Mouse (Mus musculus): ENCODE results near the gene Stam2.

The Stam2 gene

DNA sequence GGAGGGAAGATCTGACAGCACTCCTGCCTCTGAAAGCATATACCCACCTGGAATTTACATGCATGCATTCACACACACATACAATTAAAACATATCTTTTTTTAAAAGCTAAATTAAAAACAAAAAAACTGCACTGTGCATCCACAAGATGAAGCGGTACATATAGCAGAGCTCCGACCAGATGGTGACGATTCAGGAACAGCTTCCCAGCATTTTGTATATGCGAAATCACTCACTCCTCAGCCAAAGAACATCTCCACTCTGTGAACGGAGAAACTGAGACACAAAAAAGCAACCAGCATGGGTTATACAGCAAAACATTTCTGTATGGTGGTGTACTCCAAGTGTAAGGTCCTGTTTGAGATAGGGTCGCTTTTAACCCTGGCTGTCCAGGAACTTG lies 11.2 kb downstream of the Stam2 start:
- DNase-seq (ENCODE audit: low read depth, low spot score) = no peak

GRCm38 (mm10) chr2:52720231-52721025 lies 21.7 kb downstream of the Stam2 start:
- DNase-seq (ENCODE audit: low read depth, low spot score) = no peak

- DNase-seq (ENCODE audit: low read depth, low spot score) = no peak
These were observed 25.0 kb downstream of the Stam2 start for GRCm38 (mm10) chr2:52717076-52717475.

- DNase-seq (ENCODE audit: low read depth, low spot score) = no peak
These were observed 26.5 kb downstream of the Stam2 start for GRCm38 (mm10) chr2:52715538-52715937.

DNA sequence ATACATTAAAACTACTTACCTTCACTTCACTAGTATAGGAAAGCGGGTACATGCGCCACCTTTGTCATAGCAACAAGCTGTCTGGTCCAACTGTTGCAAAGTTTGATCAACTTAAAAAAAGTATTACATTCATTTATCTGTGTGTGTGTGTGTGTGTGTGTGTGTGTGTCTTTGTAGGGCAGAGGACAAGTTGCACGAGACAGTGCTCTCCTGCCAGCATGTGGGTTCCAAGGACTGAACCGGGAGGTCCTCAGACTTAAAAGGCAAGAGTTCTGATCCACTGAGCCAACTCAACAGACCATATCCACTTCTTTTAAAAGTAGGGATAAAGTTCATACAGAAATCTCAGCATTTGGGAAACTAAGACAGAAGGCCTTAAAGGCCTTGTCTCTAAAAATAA lies 28.0 kb downstream of the Stam2 start:
- no peak for DNase-seq (ENCODE audit: low read depth, low spot score)

- no peak for DNase-seq (ENCODE audit: low read depth, low spot score)
These were observed 31.3 kb downstream of the Stam2 start for GRCm38 (mm10) chr2:52710804-52711203.

GRCm38 (mm10) chr2:52709417-52709816 lies 32.7 kb downstream of the Stam2 start:
- DNase-seq (ENCODE audit: low read depth, low spot score) = no peak

GRCm38 (mm10) chr2:52701368-52702036 lies 40.6 kb downstream of the Stam2 start:
- no peak for DNase-seq (ENCODE audit: low read depth, low spot score)

GRCm38 (mm10) chr2:52700352-52700751 lies 41.7 kb downstream of the Stam2 start:
- DNase-seq (ENCODE audit: low read depth, low spot score) = no peak

DNA sequence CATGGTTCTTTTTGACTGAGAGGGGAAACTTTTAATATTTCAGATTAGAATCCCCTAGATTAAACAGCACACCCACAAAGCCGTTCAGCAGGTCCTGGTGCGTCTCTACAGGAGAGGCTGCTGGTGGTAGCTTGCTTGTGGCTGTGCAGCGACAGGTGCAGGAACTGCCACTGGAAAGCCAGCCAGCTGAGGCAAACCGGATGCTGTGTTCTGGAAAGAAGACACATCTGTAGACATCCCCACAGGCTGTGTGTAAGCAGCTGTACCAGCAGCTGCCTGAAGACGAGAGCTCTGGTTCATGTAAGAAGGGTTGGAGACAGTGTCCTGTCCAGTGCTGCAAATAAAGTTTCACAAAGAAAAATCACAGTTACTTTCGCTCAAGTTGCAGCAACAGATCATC lies 47.5 kb downstream of the Stam2 start:
- no peak for DNase-seq (ENCODE audit: low read depth, low spot score)

DNA sequence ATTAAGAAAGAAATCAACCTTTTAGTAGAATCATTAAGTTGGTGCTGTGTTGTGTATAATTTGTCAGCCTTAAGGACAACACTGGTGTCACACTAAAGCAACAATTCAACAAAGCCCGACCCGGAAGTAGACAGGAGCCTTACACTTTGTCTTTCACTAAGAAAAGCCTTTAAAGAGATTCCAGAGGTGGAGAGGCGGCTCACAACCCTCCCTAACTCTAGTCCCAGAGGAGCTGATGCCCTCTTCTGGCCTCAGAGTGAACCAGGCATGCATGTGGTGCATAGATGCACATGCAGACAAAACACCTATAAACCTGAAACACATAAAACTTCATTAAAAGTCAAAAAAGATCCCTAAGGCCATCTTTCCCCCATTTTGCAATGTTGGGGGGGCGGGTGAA lies 50.3 kb downstream of the Stam2 start:
- DNase-seq (ENCODE audit: low read depth, low spot score) = no peak

GRCm38 (mm10) chr2:52686601-52687000 lies 55.5 kb downstream of the Stam2 start:
- no peak for DNase-seq (ENCODE audit: low read depth, low spot score)

GRCm38 (mm10) chr2:52677589-52677988 lies 64.5 kb downstream of the Stam2 start:
- DNase-seq (ENCODE audit: low read depth, low spot score) = no peak

- DNase-seq (ENCODE audit: low read depth, low spot score) = no peak
These were observed 65.2 kb downstream of the Stam2 start for GRCm38 (mm10) chr2:52676913-52677303.

- DNase-seq (ENCODE audit: low read depth, low spot score) = peak; percentile 24
These were observed 65.8 kb downstream of the Stam2 start, which contains the start of gene Cacnb4 for GRCm38 (mm10) chr2:52676023-52676912. Cacnb4 (minus strand) TSS chr2:52676831.

GRCm38 (mm10) chr2:52675278-52675987 lies 66.6 kb downstream of the Stam2 start:
- peak; percentile 38 for DNase-seq (ENCODE audit: low read depth, low spot score)

GRCm38 (mm10) chr2:52674886-52675277 lies 67.2 kb downstream of the Stam2 start:
- DNase-seq (ENCODE audit: low read depth, low spot score) = peak; percentile 30

DNA sequence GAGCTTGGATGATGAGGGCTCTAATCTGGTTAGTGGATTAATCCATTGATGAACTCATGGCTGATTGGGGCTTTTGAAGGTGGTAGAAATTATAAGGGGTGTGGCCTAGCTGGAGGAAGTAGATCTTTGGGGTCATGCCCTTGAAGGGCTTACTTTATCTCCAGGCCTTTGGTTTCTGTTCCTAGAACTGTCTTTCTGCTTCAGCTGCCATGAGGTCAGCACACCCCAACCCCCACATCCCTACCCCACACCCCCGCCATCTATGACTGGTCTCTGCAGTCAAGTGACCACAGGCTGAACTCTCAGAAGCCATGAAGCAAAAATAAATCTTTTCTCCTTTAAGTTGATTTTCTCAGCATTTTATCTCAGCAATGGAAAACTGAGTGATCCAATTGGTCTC lies 68.9 kb downstream of the Stam2 start:
- DNase-seq (ENCODE audit: low read depth, low spot score) = no peak

DNA sequence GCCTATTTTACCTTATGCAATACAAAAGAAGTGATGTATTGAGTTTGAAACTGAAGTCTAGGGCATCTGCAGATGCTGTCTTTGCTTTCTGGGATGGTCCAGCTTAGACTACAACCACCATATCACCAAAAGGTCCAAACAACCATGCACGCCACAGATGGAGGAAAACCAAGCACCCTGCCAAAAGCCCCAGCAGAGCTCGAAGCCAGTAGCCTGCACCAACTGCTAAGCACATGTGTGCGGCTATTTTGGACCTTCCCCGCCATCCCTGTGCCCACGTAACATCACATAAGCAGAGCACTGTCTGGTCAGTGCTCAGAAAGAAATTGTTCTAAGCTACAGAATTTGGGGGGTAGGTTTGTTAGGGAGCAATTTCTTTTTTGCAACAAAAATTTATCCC lies 71.3 kb downstream of the Stam2 start:
- DNase-seq (ENCODE audit: low read depth, low spot score) = no peak

DNA sequence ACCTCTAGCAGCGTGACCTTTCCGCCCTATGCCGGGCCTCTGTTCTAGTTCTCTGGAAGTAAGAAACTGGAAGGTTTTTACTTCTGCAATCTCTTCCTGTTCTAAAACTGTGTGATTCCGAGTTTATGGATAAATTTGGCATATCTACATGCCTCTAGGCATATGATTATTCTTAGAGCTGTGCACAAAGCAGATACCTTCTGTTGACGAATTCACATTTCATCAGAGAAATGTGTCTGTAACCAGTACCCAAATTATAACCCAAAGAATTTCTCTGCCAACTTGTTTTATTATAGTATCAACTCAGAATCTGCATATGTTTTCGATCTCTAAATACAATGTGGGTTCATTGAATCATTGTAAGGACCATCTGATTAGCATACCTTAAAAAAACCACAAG lies 73.6 kb downstream of the Stam2 start:
- DNase-seq (ENCODE audit: low read depth, low spot score) = no peak

DNA sequence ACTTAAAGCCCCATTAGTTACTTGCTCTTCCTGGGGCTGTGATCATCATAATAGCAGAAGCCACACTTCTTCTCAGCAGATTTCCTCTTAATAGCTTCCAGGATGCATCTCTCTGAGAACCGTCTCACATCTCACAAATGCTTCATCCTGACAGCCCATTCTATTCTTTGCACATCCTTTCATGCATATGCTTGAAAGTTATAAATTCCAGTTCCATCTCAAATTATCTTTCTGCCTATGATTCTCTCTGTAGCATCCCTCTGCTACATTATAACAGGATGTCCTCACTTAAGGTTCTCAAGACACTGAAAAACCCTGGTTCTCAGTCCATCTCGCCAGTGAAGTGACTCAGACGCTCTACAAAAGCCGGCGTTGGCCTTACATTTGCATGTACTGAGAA lies 85.4 kb downstream of the Stam2 start:
- DNase-seq (ENCODE audit: low read depth, low spot score) = no peak

- no peak for DNase-seq (ENCODE audit: low read depth, low spot score)
These were observed 87.5 kb downstream of the Stam2 start for GRCm38 (mm10) chr2:52654541-52654940.

All from forelimb bud, embryonic 11.5 days (tissue).